Mouse (Mus musculus): ENCODE data around the gene Eif5b. TPM values are rescaled to one million over a fixed set of nuclear protein-coding genes. Genes with fewer than 3 reads are reported as not detected.
"Not testable (repeated sequence)": the region's sequence is repeated elsewhere in the genome, so short reads cannot be mapped to it uniquely, and the experiment has no call there.

Eif5b gene
- polyA plus RNA-seq, 1 experiment from 2014 or later: 19.6 TPM

DNA sequence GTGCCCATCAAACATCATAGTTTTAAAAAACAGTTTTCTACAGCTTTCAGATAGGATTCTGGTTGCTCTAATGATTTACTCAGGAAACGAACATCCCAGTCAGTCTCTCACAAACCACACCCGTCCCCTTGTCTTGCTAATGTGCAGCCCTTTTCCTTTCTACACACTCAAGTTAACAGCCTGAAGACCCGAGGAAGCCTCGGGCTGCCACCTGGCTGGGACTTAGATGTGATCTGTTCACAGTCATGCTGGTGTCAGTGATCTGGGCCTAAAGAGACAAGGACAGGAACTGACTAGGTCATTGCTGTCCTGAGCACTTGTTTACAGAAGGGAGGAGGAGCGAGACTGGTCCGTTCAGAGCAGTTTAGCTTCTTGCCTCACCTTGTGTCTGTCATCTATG, 60.6 kb downstream of the Eif5b start:
- H3K4me1 ChIP-seq (ENCODE audit: control insufficient read depth, insufficient read depth, low read length): no peaks in the 10 kb centered on the region
- 86% methylated on average over 6 of the region's 6 CpGs for WGBS
- peaks cover 38% of the 10 kb centered on the region for H3K36me3 ChIP-seq (ENCODE audit: control insufficient read depth, insufficient read depth, low read length)
- H3K4me3 ChIP-seq (ENCODE audit: low read depth, low read length): no peak overlapping the region
- no peak for ATAC-seq
- no peaks in the 10 kb centered on the region for H3K27me3 ChIP-seq (ENCODE audit: control insufficient read depth, insufficient read depth, low read depth, low read length)
- no peak overlapping the region for H3K9ac ChIP-seq (ENCODE audit: low read depth, low read length)
- H3K4me2 ChIP-seq (ENCODE audit: low read length): no peak overlapping the region
- no peak overlapping the region for H3K27ac ChIP-seq (ENCODE audit: low read length)
- H3K9me3 ChIP-seq (replicated peaks; ENCODE audit: control insufficient read depth, low read length, poor library complexity, severe bottlenecking): no peaks in the 10 kb centered on the region

- H3K4me1 ChIP-seq (ENCODE audit: control insufficient read depth, insufficient read depth, low read length); H3K9ac ChIP-seq (ENCODE audit: low read depth, low read length); H3K9me3 ChIP-seq (replicated peaks; ENCODE audit: control insufficient read depth, low read length, poor library complexity, severe bottlenecking); H3K27ac ChIP-seq (ENCODE audit: low read length); H3K4me3 ChIP-seq (ENCODE audit: low read depth, low read length); H3K27me3 ChIP-seq (ENCODE audit: control insufficient read depth, insufficient read depth, low read depth, low read length); ATAC-seq; H3K4me2 ChIP-seq (ENCODE audit: low read length): not testable (repeated sequence)
- WGBS: 92% methylated on average over 2 of the region's 2 CpGs
- H3K36me3 ChIP-seq (ENCODE audit: control insufficient read depth, insufficient read depth, low read length): peaks cover 36% of the 10 kb centered on the region
Observed at GRCm38 (mm10) chr1:38062156-38062555, 64.3 kb downstream of the Eif5b start.

DNA sequence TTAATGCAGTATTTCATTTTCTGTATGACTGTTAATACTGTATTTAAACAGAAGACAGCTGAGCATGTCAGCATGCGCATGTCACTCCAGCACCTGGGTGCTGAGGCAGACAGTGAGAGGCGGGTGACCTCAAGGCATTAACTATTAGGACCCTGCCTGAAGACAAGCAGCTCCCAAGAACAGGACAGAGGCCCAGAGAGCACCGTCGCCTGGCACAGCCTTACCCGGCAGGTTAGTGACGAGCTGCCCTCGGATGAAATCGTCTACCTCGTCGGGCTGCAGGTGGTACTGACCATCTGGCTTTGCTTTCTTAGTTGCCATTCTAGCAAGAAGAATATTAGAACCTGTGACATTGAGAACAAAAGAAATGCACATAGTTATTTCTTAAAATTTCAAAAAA, 69.5 kb downstream of the Eif5b start:
- Histone ChIP-seq H3K27ac (ENCODE audit: low read length) (no peak overlapping the region), H3K4me3 (ENCODE audit: low read depth, low read length) (no peak overlapping the region), H3K36me3 (ENCODE audit: control insufficient read depth, insufficient read depth, low read length) (peaks cover 32% of the 10 kb centered on the region), H3K9ac (ENCODE audit: low read depth, low read length) (no peak overlapping the region), H3K9me3 (replicated peaks; ENCODE audit: control insufficient read depth, low read length, poor library complexity, severe bottlenecking) (no peaks in the 10 kb centered on the region), H3K4me2 (ENCODE audit: low read length) (no peak overlapping the region), H3K27me3 (ENCODE audit: control insufficient read depth, insufficient read depth, low read depth, low read length) (no peaks in the 10 kb centered on the region), H3K4me1 (ENCODE audit: control insufficient read depth, insufficient read depth, low read length) (no peaks in the 10 kb centered on the region)
- 96% methylated on average over 10 of the region's 10 CpGs for WGBS
- no peak for ATAC-seq

- ATAC-seq: no peak
- Histone ChIP-seq H3K9ac (ENCODE audit: low read depth, low read length) (no peak overlapping the region), H3K4me3 (ENCODE audit: low read depth, low read length) (no peak overlapping the region), H3K36me3 (ENCODE audit: control insufficient read depth, insufficient read depth, low read length) (peaks cover 24% of the 10 kb centered on the region), H3K4me1 (ENCODE audit: control insufficient read depth, insufficient read depth, low read length) (no peaks in the 10 kb centered on the region), H3K27ac (ENCODE audit: low read length) (no peak overlapping the region), H3K4me2 (ENCODE audit: low read length) (no peak overlapping the region), H3K27me3 (ENCODE audit: control insufficient read depth, insufficient read depth, low read depth, low read length) (no peaks in the 10 kb centered on the region), H3K9me3 (replicated peaks; ENCODE audit: control insufficient read depth, low read length, poor library complexity, severe bottlenecking) (no peaks in the 10 kb centered on the region)
- 86% methylated on average over 8 of the region's 8 CpGs for WGBS
Observed at GRCm38 (mm10) chr1:38071326-38071725, 73.5 kb downstream of the Eif5b start.

DNA sequence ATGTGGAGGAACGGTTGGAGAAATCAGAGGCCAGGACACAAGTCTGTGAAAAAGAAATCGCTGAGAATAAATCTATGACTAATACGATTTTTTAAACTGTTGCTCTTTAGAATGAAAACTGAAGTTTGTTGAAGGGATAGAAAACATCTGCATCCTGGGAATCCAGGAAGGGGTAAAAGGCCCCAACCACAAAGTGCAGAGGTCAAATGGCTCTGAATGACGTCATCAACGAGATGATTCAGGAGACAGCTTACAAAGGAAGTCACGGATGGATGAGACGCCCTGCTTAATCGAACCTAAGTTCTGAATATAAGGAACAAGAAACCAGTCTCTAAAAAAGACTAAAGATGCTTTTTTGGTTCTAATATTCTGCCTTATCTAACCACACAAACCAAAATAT, 83.5 kb downstream of the Eif5b start:
- Histone ChIP-seq H3K4me2 (ENCODE audit: low read length) (no peak overlapping the region), H3K27me3 (ENCODE audit: control insufficient read depth, insufficient read depth, low read depth, low read length) (no peaks in the 10 kb centered on the region), H3K27ac (ENCODE audit: low read length) (no peak overlapping the region), H3K4me3 (ENCODE audit: low read depth, low read length) (no peak overlapping the region), H3K9ac (ENCODE audit: low read depth, low read length) (no peak overlapping the region), H3K4me1 (ENCODE audit: control insufficient read depth, insufficient read depth, low read length) (no peaks in the 10 kb centered on the region), H3K9me3 (replicated peaks; ENCODE audit: control insufficient read depth, low read length, poor library complexity, severe bottlenecking) (no peaks in the 10 kb centered on the region), H3K36me3 (ENCODE audit: control insufficient read depth, insufficient read depth, low read length) (peaks cover 16% of the 10 kb centered on the region)
- 76% methylated on average over 8 of the region's 8 CpGs for WGBS
- no peak for ATAC-seq

DNA sequence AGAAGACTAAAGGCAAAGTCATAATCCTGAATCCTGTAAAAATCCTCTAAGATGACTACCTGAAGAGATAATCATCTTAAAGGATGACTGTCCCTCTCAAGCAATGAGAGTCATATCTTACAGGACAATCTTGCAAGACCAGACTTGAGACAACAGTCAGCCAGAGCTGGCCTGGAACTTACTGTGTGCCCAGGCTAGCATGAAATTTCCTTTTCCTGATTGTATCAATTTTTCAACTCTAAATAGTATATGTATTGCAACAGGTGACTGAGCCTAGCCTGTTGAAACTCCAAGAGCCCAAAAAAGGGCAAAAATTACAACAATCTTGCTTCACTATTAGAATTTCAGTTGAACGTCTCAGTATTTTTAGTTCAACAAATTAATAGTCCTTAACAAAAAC, 105.4 kb downstream of the Eif5b start:
- H3K4me1 ChIP-seq (ENCODE audit: control insufficient read depth, insufficient read depth, low read length): no peaks in the 10 kb centered on the region
- WGBS: 89% methylated on average over 1 of the region's 1 CpGs
- peaks cover 7% of the 10 kb centered on the region for H3K36me3 ChIP-seq (ENCODE audit: control insufficient read depth, insufficient read depth, low read length)
- no peak for ATAC-seq
- H3K4me2 ChIP-seq (ENCODE audit: low read length): no peak overlapping the region
- H3K9ac ChIP-seq (ENCODE audit: low read depth, low read length): no peak overlapping the region
- no peak overlapping the region for H3K4me3 ChIP-seq (ENCODE audit: low read depth, low read length)
- no peaks in the 10 kb centered on the region for H3K27me3 ChIP-seq (ENCODE audit: control insufficient read depth, insufficient read depth, low read depth, low read length)
- H3K27ac ChIP-seq (ENCODE audit: low read length): no peak overlapping the region
- H3K9me3 ChIP-seq (replicated peaks; ENCODE audit: control insufficient read depth, low read length, poor library complexity, severe bottlenecking): no peaks in the 10 kb centered on the region

GRCm38 (mm10) chr1:38103813-38104212, 106.0 kb downstream of the Eif5b start:
- H3K9me3 ChIP-seq (replicated peaks; ENCODE audit: control insufficient read depth, low read length, poor library complexity, severe bottlenecking): no peaks in the 10 kb centered on the region
- no peak overlapping the region for H3K9ac ChIP-seq (ENCODE audit: low read depth, low read length)
- H3K36me3 ChIP-seq (ENCODE audit: control insufficient read depth, insufficient read depth, low read length): peaks cover 7% of the 10 kb centered on the region
- H3K4me3 ChIP-seq (ENCODE audit: low read depth, low read length): no peak overlapping the region
- no peaks in the 10 kb centered on the region for H3K4me1 ChIP-seq (ENCODE audit: control insufficient read depth, insufficient read depth, low read length)
- no peak overlapping the region for H3K27ac ChIP-seq (ENCODE audit: low read length)
- WGBS: 78% methylated on average over 3 of the region's 3 CpGs
- ATAC-seq: no peak
- no peak overlapping the region for H3K4me2 ChIP-seq (ENCODE audit: low read length)
- no peaks in the 10 kb centered on the region for H3K27me3 ChIP-seq (ENCODE audit: control insufficient read depth, insufficient read depth, low read depth, low read length)

Other genes with a start within 250 kb of the Eif5b start
- 17.0 and 23.4 TPM in 2 replicates for gene Tsga10, start 131.6 kb upstream of the Eif5b start, polyA plus RNA-seq (2015; fragmentation: Nextera tagmentation; extraction: Ambion mirVana)
- gene Lipt1, start 126.3 kb upstream of the Eif5b start, polyA plus RNA-seq (2015; fragmentation: Nextera tagmentation; extraction: Ambion mirVana): 8.6 and 8.8 TPM in 2 replicates
- gene Mitd1, start 107.6 kb upstream of the Eif5b start, polyA plus RNA-seq (2015; fragmentation: Nextera tagmentation; extraction: Ambion mirVana): 13.8 and 14.0 TPM in 2 replicates
- 229 and 231 TPM in 2 replicates for gene Mrpl30, start 107.5 kb upstream of the Eif5b start, polyA plus RNA-seq (2015; fragmentation: Nextera tagmentation; extraction: Ambion mirVana)
- gene Lyg2, start 81.5 kb upstream of the Eif5b start, polyA plus RNA-seq (2015; fragmentation: Nextera tagmentation; extraction: Ambion mirVana): not detected in 2 replicates
- not detected in 2 replicates for gene Lyg1, start 40.3 kb upstream of the Eif5b start, polyA plus RNA-seq (2015; fragmentation: Nextera tagmentation; extraction: Ambion mirVana)
- gene Txndc9, start 117 bp upstream of the Eif5b start, polyA plus RNA-seq (2015; fragmentation: Nextera tagmentation; extraction: Ambion mirVana): 130 and 146 TPM in 2 replicates
- gene Rev1, start 131.8 kb downstream of the Eif5b start, polyA plus RNA-seq (2015; fragmentation: Nextera tagmentation; extraction: Ambion mirVana): 35.3 and 39.3 TPM in 2 replicates